Mouse (Mus musculus) liver, embryonic 16.5 days (tissue): ENCODE measurements around the gene Ager. TPM values are rescaled to one million over a fixed set of nuclear protein-coding genes. Genes with fewer than 3 reads are reported as not detected.

ENCODE experiments used
- ATAC-seq: fragments of 200-750 bp; cut with Nextera tagmentation; 2 replicates; pipeline ENCODE4 v1.8.0; 2017; ENCODE audit warnings: low read depth, mild to moderate bottlenecking, moderate number of reproducible peaks, moderate library complexity
- H3K27ac ChIP-seq: fragments of 300-500 bp; sonication (generic); 2 replicates; pipeline ENCODE4 v1.5.1; 2014; ENCODE audit warnings: mild to moderate bottlenecking, low read length
- H3K27me3 ChIP-seq: fragments of 300-500 bp; sonication (generic); 2 replicates; pipeline ENCODE4 v1.6.1; 2014; ENCODE audit warnings: low read depth, low read length, mixed read lengths; ENCODE audit not compliant: control insufficient read depth, insufficient read depth
- H3K36me3 ChIP-seq: fragments of 300-500 bp; sonication (generic); 2 replicates; pipeline ENCODE4 v1.6.1; 2014; ENCODE audit warnings: mild to moderate bottlenecking; ENCODE audit not compliant: control insufficient read depth, insufficient read depth
- H3K4me1 ChIP-seq: fragments of 300-500 bp; sonication (generic); 2 replicates; pipeline ENCODE4 v1.6.1; 2014; ENCODE audit warnings: low read depth, low read length, mixed read lengths; ENCODE audit not compliant: control insufficient read depth
- H3K4me2 ChIP-seq: fragments of 300-500 bp; sonication (generic); 2 replicates; pipeline ENCODE4 v1.6.1; 2014; ENCODE audit warnings: low read depth, low read length, mixed read lengths
- H3K4me3 ChIP-seq: fragments of 300-500 bp; sonication (generic); 2 replicates; pipeline ENCODE4 v1.5.1; 2014; ENCODE audit warnings: low read depth, mild to moderate bottlenecking, low read length
- H3K9ac ChIP-seq: fragments of 300-500 bp; sonication (generic); 2 replicates; pipeline ENCODE4 v1.6.1; 2014; ENCODE audit warnings: low read depth, low read length
- H3K9me3 ChIP-seq: fragments of 300-500 bp; sonication (generic); replicated peaks from 2 replicates; pipeline ENCODE4 v1.6.1; 2016; ENCODE audit warnings: low read length; ENCODE audit not compliant: control insufficient read depth
- WGBS: fragments of 180-500 bp; shearing (Covaris S2); extraction: QIAGEN DNeasy Blood & Tissue Kit; methylation state at CpG from one replicate; pipeline ENCODE4 v1.1.7; 2014; ENCODE audit not compliant: insufficient replicate concordance; 5-methylcytosine and 5-hydroxymethylcytosine counted together
- polyA plus RNA-seq: library from polyadenylated mRNA; unstranded; fragments of >200 nt; fragmentation: Nextera tagmentation; extraction: Ambion mirVana; gene quantifications from 2 replicates; pipeline ENCODE4 v1.2.1, GENCODE M21; 2015

Gene Ager
- polyA plus RNA-seq, 1 experiment from 2014 or later, result 0.57 TPM

DNA sequence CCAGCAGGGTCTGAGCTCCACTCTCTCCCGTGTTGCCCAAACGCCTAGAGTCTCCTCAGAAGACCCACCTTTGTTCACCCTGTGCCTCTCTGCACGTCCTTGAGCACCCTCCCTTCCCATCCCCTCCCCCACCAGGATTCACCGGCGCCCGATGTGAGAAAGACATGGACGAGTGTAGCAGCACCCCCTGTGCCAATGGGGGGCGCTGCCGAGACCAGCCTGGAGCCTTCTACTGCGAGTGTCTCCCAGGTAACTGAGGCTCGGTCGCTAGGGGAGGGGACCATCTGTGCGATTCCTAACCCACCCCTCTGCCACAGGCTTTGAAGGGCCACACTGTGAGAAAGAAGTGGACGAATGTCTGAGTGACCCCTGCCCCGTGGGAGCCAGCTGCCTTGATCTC is 25.3 kb upstream of the Ager start:
- Histone ChIP-seq H3K4me3 (no peak overlapping the region), H3K27ac (no peak overlapping the region), H3K4me1 (no peaks in the 10 kb centered on the region), H3K9ac (no peak overlapping the region), H3K9me3 (no peaks in the 10 kb centered on the region), H3K27me3 (no peaks in the 10 kb centered on the region; the same call in 1 of the 2 replicates), H3K4me2 (no peak overlapping the region), H3K36me3 (no peaks in the 10 kb centered on the region)
- 46% methylated on average over 15 of the region's 15 CpGs for WGBS
- no peak for ATAC-seq

DNA sequence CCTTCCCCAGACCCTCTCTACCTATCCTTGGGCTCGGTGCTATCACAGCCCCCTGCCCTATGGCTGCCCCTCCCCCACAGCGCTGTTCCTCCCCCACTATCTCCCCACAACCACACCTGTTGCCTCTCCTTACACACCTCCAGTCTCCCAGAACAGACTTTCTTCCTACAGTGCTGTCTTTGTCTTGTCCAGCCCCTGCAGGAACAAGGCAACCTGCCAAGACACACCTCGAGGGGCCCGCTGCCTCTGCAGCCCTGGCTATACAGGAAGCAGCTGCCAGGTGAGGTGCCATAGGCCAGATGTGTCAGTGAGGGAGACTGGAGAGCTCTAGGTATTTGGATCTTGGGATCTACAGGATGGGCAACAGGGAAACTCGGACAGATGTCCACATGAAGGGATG is 21.1 kb upstream of the Ager start:
- H3K36me3 ChIP-seq, result no peaks in the 10 kb centered on the region
- WGBS, result 46% methylated on average over 5 of the region's 5 CpGs
- no peak for ATAC-seq
- H3K4me3 ChIP-seq, result no peak overlapping the region
- no peaks in the 10 kb centered on the region for H3K9me3 ChIP-seq
- H3K9ac ChIP-seq, result no peak overlapping the region
- no peaks in the 10 kb centered on the region for H3K27me3 ChIP-seq
- no peak overlapping the region for H3K4me2 ChIP-seq
- no peaks in the 10 kb centered on the region for H3K4me1 ChIP-seq
- H3K27ac ChIP-seq, result no peak overlapping the region

DNA sequence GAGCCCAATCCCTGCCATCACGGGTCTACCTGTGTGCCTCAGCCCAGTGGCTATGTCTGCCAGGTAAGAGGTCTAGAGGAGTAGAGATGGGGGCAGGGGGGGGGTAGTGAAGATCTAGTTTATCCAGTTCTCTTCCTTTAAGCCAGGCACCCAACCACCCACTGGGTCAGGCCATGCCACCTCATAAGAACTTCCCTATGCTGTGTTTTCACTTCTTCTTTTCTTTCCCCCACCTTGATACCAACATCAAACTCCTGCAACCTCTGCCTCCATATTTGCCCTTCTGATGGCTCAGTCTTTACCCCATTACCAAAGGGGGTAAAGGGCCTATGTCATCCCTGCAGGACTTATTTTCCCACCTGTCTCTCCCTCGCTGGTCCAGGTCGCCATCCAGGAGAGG is 19.6 kb upstream of the Ager start:
- WGBS, result 68% methylated on average over 3 of the region's 3 CpGs
- no peak overlapping the region for H3K27ac ChIP-seq
- ATAC-seq, result no peak

DNA sequence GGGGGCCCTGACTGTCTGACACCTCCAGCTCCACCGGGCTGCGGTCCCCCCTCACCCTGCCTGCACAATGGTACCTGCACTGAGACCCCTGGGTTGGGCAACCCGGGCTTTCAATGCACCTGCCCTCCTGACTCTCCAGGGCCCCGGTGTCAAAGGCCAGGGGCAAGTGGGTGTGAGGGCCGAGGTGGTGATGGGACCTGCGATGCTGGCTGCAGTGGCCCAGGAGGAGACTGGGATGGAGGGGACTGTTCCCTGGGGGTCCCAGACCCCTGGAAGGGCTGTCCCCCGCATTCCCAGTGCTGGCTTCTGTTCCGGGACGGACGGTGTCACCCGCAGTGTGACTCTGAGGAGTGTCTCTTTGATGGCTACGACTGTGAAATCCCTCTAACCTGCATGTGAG is 15.1 kb upstream of the Ager start:
- no peak for ATAC-seq
- H3K9me3 ChIP-seq, result no peaks in the 10 kb centered on the region
- H3K27ac ChIP-seq, result no peak overlapping the region
- WGBS, result 75% methylated on average over 12 of the region's 12 CpGs
- H3K27me3 ChIP-seq, result no peaks in the 10 kb centered on the region
- no peaks in the 10 kb centered on the region for H3K36me3 ChIP-seq
- H3K9ac ChIP-seq, result no peak overlapping the region
- peaks cover 9% of the 10 kb centered on the region for H3K4me1 ChIP-seq
- H3K4me2 ChIP-seq, result no peak overlapping the region
- no peak overlapping the region for H3K4me3 ChIP-seq

More for the DNA sequence above, 19.6 kb upstream of the Ager start:
- Histone ChIP-seq H3K4me3 (no peak overlapping the region), H3K9me3 (no peaks in the 10 kb centered on the region), H3K36me3 (no peaks in the 10 kb centered on the region), H3K4me1 (no peaks in the 10 kb centered on the region), H3K9ac (no peak overlapping the region), H3K27me3 (no peaks in the 10 kb centered on the region), H3K4me2 (no peak overlapping the region)

DNA sequence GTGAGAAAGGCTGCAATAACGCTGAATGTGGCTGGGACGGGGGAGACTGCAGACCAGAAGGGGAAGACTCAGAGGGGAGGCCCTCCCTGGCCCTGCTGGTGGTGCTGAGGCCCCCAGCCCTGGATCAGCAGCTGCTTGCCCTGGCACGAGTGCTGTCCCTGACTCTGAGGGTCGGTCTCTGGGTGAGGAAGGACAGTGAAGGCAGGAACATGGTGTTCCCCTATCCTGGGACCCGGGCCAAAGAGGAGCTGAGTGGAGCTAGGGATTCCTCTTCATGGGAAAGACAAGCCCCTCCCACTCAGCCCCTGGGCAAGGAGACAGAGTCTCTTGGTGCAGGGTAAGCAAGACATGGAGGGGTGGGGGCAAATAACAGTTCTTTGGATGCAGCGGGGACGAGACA is 14.3 kb upstream of the Ager start:
- Histone ChIP-seq H3K4me2 (no peak overlapping the region), H3K36me3 (no peaks in the 10 kb centered on the region), H3K27me3 (no peaks in the 10 kb centered on the region), H3K9ac (no peak overlapping the region), H3K4me1 (peaks cover 15% of the 10 kb centered on the region), H3K9me3 (no peaks in the 10 kb centered on the region), H3K27ac (no peak overlapping the region), H3K4me3 (no peak overlapping the region)
- no peak for ATAC-seq
- 61% methylated on average over 7 of the region's 7 CpGs for WGBS

DNA sequence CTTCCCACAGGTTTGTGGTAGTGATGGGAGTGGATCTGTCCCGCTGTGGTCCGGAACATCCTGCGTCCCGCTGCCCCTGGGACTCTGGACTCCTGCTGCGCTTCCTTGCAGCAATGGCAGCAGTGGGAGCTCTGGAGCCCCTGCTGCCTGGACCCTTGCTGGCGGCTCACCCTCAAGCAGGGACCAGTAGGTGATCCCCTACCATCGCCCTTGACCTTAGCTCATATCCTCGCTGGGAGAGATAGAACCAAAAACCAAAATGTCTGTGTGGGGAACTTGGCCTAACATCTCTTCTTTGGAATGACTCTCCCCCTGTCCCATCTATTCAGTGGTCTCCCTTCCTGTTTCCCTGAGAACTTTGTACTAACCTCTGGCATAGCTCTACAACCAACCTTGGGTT is 13.8 kb upstream of the Ager start:
- WGBS, result 80% methylated on average over 8 of the region's 8 CpGs
- H3K27ac ChIP-seq, result no peak overlapping the region
- H3K27me3 ChIP-seq, result no peaks in the 10 kb centered on the region
- no peak overlapping the region for H3K9ac ChIP-seq
- no peak overlapping the region for H3K4me2 ChIP-seq
- no peaks in the 10 kb centered on the region for H3K36me3 ChIP-seq
- peaks cover 19% of the 10 kb centered on the region for H3K4me1 ChIP-seq
- no peak for ATAC-seq
- H3K4me3 ChIP-seq, result no peak overlapping the region
- H3K9me3 ChIP-seq, result no peaks in the 10 kb centered on the region

DNA sequence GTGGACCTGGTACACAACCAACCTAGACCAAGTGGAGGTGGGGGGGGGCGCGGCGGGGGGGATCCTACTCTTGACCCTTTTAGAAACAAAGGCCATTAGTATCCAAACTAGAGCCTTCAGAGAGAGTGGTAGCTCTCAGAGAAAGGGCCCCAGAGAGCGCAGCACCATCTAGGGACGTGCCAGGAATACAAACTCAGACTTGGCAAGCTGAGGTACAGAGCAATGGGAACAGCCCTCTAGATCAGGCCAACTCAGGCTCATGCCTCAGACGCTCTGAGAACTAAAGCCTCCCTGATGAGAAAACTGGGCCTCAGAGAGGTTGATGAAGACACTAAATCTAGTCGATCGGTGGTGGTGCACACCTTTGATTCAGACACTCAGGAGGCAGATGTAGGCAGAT is 12.5 kb upstream of the Ager start:
- WGBS, result 72% methylated on average over 8 of the region's 8 CpGs
- Histone ChIP-seq H3K36me3 (no peaks in the 10 kb centered on the region), H3K4me3 (no peak overlapping the region)

DNA sequence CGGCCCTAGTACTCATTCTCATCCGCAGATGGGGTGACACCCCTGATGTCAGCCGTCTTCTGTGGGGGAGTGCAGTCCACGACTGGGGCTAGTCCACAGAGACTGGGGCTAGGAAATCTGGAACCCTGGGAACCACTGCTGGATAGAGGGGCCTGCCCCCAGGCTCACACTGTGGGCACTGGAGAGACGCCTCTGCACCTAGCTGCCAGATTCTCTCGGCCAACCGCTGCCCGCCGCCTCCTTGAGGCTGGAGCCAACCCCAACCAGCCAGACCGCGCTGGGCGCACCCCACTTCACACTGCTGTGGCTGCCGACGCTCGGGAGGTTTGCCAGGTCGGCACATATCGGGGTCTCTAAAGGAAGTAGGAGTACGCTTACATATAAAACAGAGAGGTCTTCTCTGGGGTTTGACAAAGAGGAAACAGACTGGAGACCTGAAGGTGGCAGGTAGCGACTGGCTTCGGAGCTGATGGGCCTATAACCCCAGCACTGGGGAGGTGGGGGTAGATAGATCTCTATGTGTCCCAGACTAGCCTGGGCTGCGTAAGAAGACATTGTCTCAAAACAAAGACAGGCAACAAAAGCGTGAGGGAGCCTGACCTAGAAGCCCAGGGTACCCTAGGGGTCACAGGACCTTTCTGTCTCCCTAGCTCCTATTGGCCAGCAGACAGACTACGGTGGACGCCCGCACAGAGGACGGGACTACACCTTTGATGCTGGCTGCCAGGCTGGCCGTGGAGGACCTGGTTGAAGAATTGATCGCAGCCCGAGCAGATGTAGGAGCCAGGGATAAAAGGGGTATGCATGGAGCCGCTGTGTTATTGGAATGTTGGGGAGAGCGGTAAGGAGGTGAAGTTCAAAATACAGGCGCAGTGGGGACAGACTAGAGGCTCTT is 11.5 kb upstream of the Ager start:
- H3K27ac ChIP-seq, result no peak overlapping the region
- H3K9ac ChIP-seq, result peak overlapping the region; percentile 82; the same call in 1 of the 2 replicates
- no peak for ATAC-seq

More for the DNA sequence above, 12.5 kb upstream of the Ager start:
- Histone ChIP-seq H3K4me2 (no peak overlapping the region), H3K9ac (no peak overlapping the region), H3K27ac (no peak overlapping the region), H3K27me3 (no peaks in the 10 kb centered on the region), H3K9me3 (no peaks in the 10 kb centered on the region), H3K4me1 (peaks cover 32% of the 10 kb centered on the region)
- no peak for ATAC-seq

DNA sequence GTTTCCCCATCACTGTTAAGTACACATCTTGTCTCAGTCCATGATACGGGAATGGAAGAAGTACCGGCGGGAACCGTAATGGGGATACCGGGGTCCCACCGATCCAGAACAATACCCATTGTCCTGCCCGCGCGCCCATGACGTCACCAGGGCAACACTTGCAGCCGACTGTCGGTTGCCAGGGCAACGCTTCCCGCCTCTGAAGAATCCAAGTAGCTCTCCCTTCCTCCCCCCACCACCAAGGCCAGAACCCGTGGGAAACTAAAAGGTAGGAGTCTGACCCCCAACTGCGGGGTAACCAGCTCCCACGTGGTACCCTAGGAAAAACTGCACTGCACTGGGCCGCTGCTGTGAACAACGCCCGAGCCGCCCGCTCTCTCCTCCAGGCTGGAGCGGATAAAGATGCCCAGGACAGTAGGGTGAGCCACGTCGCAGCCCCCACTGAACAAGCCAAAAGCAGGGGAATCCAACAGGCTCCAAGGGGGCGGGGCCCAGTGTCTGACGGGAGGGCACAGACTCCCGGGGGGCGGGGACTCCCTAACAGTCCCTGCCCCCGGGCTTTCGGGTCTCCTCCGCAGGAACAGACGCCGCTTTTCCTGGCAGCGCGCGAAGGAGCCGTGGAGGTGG is 10.8 kb upstream of the Ager start:
- peak overlapping the region; percentile 82 for H3K9ac ChIP-seq
- no peaks in the 10 kb centered on the region for H3K36me3 ChIP-seq
- peak overlapping the region; percentile 83 for H3K27ac ChIP-seq
- no peaks in the 10 kb centered on the region for H3K9me3 ChIP-seq
- H3K27me3 ChIP-seq, result no peaks in the 10 kb centered on the region
- peak overlapping the region; percentile 100 for H3K4me2 ChIP-seq
- peak; percentile 77 for ATAC-seq
- peak overlapping the region; percentile 93 for H3K4me3 ChIP-seq
- WGBS, result under 1% methylated on average over 38 of the region's 38 CpGs
- peaks cover 48% of the 10 kb centered on the region for H3K4me1 ChIP-seq

More for the DNA sequence above, 11.5 kb upstream of the Ager start:
- peak overlapping the region; percentile 93 for H3K4me3 ChIP-seq
- H3K9me3 ChIP-seq, result no peaks in the 10 kb centered on the region
- WGBS, result 47% methylated on average over 32 of the region's 32 CpGs
- H3K36me3 ChIP-seq, result no peaks in the 10 kb centered on the region
- no peaks in the 10 kb centered on the region for H3K27me3 ChIP-seq
- peak overlapping the region; percentile 100 for H3K4me2 ChIP-seq
- peaks cover 42% of the 10 kb centered on the region for H3K4me1 ChIP-seq
